Mouse (Mus musculus): ENCODE measurements around the gene Slc7a1.
"Not testable (repeated sequence)": the region's sequence is repeated elsewhere in the genome, so short reads cannot be mapped to it uniquely, and the experiment has no call there.

The Slc7a1 gene

GRCm38 (mm10) chr5:148326295-148326694 is 73.4 kb downstream of the Slc7a1 start:
- DNase-seq (ENCODE audit: low spot score in 2 of 2), result not testable (repeated sequence)

DNA sequence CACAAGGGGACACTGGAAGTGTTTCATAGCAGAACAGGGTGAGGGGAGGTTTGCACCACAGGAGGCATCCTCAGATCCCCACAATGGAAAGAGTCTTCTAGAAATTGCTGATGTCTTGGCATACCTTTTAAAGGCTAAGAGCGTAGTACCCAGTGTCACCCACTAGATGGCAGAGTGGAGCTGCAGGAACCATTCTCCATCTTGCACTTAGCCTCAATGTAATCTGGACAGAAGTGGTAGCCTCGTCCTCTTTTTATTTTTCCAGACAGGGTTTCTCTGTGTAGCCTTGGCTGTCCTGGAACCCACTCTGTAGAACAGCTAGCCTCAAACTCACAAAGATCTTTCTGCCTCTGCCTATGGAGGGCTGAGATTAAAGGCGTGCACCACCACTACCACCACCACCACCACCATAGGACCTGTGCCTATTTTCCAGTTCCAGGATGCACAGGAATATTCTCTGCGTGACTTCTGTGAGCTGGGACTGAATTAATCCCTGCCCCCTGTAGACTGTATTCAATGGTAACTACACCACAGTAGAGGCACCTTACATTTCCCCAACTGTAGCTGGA is 74.3 kb downstream of the Slc7a1 start:
- no peak for DNase-seq (ENCODE audit: low spot score in 2 of 2)

GRCm38 (mm10) chr5:148314931-148315330 is 84.8 kb downstream of the Slc7a1 start:
- no peak for DNase-seq (ENCODE audit: low spot score in 2 of 2)

DNA sequence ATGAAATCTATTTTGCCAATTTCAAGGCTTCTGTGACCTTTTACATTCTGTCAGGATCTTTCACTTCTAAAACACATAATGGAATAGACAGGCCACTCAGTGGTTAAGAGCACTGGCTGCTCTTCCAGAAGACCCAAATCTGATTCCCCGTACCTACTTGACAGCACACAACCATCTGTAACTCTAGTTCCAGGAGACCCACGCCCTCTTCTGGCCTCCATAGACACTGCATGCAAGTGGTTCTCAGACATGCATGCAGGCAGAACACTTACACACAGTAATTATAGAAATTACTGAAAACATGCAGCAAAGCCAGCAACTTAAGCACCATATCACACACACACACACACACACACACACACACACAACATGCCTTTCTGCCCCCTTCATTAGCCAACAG is 87.3 kb downstream of the Slc7a1 start:
- no peak for DNase-seq (ENCODE audit: low spot score in 2 of 2)

GRCm38 (mm10) chr5:148310790-148311189 is 88.9 kb downstream of the Slc7a1 start:
- no peak for DNase-seq (ENCODE audit: low spot score in 2 of 2)

DNA sequence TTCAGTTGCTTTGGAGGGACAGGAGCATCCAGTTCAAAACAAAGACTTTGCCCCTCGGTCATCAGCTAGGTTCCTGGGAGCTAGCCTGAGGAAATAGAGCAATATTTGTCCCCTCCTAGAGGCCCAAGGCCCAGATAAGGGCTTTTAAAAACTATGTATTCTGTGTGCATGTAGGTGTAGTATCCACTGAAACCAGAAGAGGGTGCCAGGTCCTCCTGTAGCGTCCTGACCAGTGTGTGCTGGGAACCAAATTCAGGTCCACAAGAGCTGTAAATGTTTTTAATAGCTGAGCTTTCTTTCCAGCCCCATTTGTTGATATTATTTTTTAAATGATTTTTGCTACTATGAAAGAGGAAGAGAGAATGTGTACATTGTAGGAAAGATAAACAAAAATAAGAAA is 95.6 kb downstream of the Slc7a1 start:
- no peak for DNase-seq (ENCODE audit: low spot score in 2 of 2)

- DNase-seq (ENCODE audit: low spot score in 2 of 2), result no peak
These were observed 96.7 kb downstream of the Slc7a1 start for GRCm38 (mm10) chr5:148302968-148303367.

GRCm38 (mm10) chr5:148293346-148293745 is 106.4 kb downstream of the Slc7a1 start:
- no peak for DNase-seq (ENCODE audit: low spot score in 2 of 2)

DNA sequence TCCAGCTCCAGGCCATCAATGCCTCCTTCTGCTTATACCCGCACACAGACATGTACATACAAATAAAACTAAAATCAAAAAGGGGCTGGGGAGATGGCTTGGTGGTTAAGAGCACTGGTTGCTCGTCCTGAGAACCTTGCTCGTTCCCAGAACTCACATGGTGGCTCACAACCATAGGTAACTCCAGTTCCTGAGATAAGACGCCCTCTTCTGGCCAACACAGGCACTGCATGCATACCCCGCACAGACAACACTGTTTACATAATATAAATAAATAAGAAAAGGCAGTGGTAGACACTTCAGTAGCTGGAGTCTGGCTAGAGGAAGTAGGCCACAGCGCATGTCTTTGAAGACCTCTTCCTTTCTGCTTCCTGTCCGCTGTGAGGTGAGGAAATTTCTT is 106.8 kb downstream of the Slc7a1 start:
- no peak for DNase-seq (ENCODE audit: low spot score in 2 of 2)

GRCm38 (mm10) chr5:148289951-148290350 is 109.8 kb downstream of the Slc7a1 start:
- no peak for DNase-seq (ENCODE audit: low spot score in 2 of 2)

GRCm38 (mm10) chr5:148288804-148289203 is 110.9 kb downstream of the Slc7a1 start:
- DNase-seq (ENCODE audit: low spot score in 2 of 2), result no peak

DNA sequence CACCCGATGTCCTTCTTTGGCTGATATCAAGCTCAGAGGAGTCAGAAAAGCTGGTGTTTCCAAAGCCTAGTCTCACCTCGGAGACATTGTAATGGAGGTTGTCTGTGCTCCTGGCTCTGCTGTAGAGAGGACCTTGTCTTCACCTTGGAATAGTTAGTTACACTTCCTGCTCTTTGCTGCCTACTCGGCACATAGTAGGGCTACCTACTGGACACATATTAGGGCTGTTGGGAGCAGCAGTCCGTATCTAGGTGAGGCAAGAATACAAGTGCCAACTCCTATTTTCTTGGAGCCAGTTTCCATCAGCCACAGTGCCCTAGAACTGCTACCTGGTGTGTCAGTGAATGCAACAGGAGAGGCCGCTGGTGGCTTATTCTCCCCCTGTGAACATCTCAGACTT is 112.2 kb downstream of the Slc7a1 start:
- no peak for DNase-seq (ENCODE audit: low spot score in 2 of 2)

DNA sequence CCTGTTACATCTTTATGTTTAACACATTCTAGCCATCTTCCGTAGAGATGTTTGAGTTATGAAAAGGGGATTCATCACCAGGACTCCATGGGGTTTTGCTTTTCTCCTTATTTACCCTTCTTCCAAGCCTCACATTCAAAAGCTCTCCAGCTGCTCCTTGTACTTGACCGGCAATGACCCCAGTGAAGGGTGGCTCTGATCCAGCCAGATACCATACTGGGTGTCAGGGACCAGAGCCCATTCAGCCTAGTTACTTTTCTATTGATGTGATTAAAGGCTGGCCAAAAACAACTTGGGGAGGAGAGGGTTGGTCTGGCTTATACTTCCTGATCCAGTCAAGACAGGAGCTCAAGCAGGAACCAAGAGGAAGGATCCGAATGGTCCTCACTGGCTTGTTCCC is 116.1 kb downstream of the Slc7a1 start:
- peak in 1 of 2 experiments; percentile 21 for DNase-seq (ENCODE audit: low spot score in 2 of 2)

DNA sequence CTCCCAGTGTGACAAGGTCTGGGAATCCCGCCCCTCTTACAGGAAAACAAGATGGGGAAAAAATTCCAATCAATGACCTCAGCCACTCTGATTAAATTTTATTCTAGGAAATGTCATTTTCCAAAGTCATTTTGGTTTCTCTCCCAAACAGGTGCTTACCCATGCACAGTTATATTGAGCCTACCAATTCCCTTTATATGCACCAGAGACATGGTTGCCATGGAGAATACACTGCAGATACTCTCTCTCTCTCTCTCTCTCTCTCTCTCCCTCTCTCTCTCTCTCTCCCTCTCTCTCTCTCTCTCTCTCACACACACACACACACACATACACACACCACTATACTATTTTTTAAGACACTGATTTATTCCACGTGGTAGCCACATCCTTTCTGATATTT is 116.5 kb downstream of the Slc7a1 start:
- DNase-seq (ENCODE audit: low spot score in 2 of 2), result no peak

DNA sequence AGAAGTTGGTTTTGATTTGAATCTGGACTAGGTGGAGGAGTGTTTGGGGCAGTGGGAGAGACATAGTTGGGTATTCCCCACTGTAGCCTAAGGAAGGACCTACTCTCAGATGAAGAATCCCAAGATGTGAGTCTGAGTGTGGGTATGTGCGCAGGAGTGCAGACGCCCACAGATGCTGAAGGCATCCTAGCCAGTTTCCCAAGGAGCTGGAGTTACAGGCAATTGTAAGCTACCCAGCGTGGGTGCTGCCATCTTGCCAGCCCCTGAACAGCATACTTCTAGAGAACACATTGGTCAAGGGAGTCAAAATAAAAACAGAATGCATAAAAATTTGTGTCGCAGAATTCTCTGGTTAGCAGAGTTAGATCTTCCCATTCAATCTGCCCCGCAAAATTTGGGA is 117.1 kb downstream of the Slc7a1 start:
- no peak for DNase-seq (ENCODE audit: low spot score in 2 of 2)

DNA sequence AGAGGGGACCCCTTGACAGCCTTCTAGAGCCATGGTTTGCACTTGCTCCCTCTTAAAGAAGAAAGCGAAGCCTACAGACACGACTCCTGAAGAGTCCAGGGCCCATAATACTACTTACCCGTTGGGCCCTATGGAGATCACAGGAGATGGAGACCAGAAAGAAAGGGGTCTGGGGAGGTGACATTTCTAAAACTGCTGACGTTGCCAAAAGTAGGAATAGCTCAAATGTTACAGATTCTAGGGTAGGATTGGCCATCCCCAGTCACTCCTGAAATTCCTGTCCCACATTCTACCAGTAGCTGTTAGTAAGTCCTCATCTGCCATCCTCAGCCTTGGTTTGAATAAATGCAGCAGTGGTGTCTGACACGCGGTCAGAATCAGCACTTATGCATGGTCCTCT is 117.6 kb downstream of the Slc7a1 start:
- DNase-seq (ENCODE audit: low spot score in 2 of 2), result no peak

DNA sequence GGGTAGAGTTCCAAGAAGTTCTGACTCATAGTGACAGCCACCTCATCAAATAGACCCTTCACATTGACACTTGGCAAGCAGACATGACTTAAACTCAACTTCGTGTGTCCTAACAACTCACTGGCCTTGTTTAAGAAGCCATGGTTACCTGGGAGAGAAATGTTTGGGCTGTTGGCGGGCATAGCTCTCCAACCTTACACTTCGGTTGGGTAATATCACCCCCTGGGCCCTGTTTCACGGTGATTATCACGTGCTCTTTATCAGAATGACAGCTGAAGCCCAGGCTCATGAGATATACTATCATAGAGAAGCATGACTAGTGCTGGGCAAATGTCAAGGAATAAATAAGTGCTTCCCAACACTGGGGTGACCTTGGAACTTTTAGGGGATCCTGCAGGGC is 119.4 kb downstream of the Slc7a1 start:
- DNase-seq (ENCODE audit: low spot score in 2 of 2), result no peak

- DNase-seq (ENCODE audit: low spot score in 2 of 2), result no peak
These were observed 121.5 kb downstream of the Slc7a1 start for GRCm38 (mm10) chr5:148278233-148278632.

Data from frontal cortex, postnatal 10 days (tissue).